Mouse (Mus musculus) small intestine, adult 2 months (tissue): ENCODE data around the gene Akr1b3.

Experiments
- CTCF ChIP-seq: fragments of 200-500 bp; IDR thresholded peaks from 2 replicates; pipeline ENCODE4 v1.5.1; 2012; ENCODE audit warnings: low read depth, mild to moderate bottlenecking, control low read depth, inconsistent platforms, low read length, moderate library complexity, mixed read lengths; ENCODE audit not compliant: insufficient replicate concordance, insufficient read length; ENCODE audit errors: extremely low read depth
- POLR2A ChIP-seq: fragments of 200-500 bp; IDR thresholded peaks from 2 replicates; pipeline ENCODE4 v1.6.1; 2012; ENCODE audit warnings: low read depth, mild to moderate bottlenecking, control low read depth, inconsistent platforms, low read length, moderate library complexity

DNA sequence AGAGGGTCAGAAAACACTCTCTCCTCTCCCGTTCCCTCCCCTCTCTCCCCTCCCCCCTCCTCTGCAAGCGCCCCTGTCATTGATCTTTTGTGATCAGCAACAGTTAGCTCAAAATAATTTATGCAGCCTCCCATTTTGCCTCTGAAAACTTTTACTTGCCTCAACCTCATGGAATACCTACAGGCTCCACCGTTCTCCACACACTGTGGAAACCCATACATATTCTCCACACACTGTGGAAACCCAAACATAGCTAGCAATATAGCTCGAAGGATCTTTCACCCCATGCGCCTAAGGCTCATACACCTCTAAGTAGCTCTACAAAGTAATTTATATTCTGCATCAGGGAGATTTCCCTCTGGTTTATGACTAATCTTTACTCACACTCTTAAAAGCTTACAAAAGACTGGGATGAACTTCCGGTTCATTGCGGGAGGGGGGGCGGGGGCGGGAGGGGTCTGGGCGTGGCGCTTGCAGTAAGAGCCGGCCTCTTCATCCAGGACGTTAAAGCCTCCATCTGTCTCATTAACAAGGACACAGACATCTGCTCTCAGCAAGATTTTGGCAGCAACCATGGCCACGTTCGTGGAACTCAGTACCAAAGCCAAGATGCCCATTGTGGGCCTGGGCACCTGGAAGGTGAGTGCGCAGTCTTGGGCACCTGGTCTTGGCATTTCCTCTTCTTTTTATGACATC, 36.5 kb upstream of the Akr1b3 start, which contains the start of gene Akr1b8:
- TF ChIP-seq POLR2A (no peak), CTCF (no peak)
